Mouse (Mus musculus): ENCODE data around the gene Sox11. TPM values are rescaled to one million over a fixed set of nuclear protein-coding genes. Genes with fewer than 3 reads are reported as not detected.

Gene Sox11
- polyA plus RNA-seq, 1 experiment: 60.1 TPM

- Histone ChIP-seq H3K9ac (ENCODE audit: low read depth, poor library complexity, severe bottlenecking) (no peak overlapping the region), H3K4me3 (ENCODE audit: low read depth, low read length) (no peak overlapping the region), H3K27me3 (ENCODE audit: control insufficient read depth, insufficient read depth, low read length, poor library complexity, severe bottlenecking) (no peaks in the 10 kb centered on the region; the same call in none of the 2 replicates), H3K27ac (ENCODE audit: insufficient read depth, low read length) (no peak overlapping the region), H3K4me1 (ENCODE audit: control insufficient read depth, insufficient read depth, low read length) (no peaks in the 10 kb centered on the region), H3K36me3 (ENCODE audit: control insufficient read depth, insufficient read depth, low read length, poor library complexity, severe bottlenecking) (no peaks in the 10 kb centered on the region), H3K9me3 (replicated peaks; ENCODE audit: control insufficient read depth, insufficient read depth, low read length, poor library complexity, severe bottlenecking) (no peaks in the 10 kb centered on the region)
- TF ChIP-seq EP300 (IDR thresholded peaks at IDR 0.05; ENCODE audit: insufficient read depth, low read depth, low read length) (no peak), POLR2A (IDR thresholded peaks at IDR 0.05; ENCODE audit: insufficient read depth, low read length) (no peak), CTCF (IDR thresholded peaks at IDR 0.05; ENCODE audit: low read depth, low read length) (no peak)
These were observed 25.1 kb upstream of the Sox11 start for GRCm38 (mm10) chr12:27367476-27367875.

- H3K36me3 ChIP-seq (ENCODE audit: control insufficient read depth, insufficient read depth, low read length, poor library complexity, severe bottlenecking): no peaks in the 10 kb centered on the region
- no peaks in the 10 kb centered on the region; the same call in 1 of the 2 replicates for H3K27me3 ChIP-seq (ENCODE audit: control insufficient read depth, insufficient read depth, low read length, poor library complexity, severe bottlenecking)
- no peak overlapping the region for H3K4me3 ChIP-seq (ENCODE audit: low read depth, low read length)
- H3K4me1 ChIP-seq (ENCODE audit: control insufficient read depth, insufficient read depth, low read length): no peaks in the 10 kb centered on the region
- H3K27ac ChIP-seq (ENCODE audit: insufficient read depth, low read length): no peak overlapping the region
- no peak overlapping the region for H3K9ac ChIP-seq (ENCODE audit: low read depth, poor library complexity, severe bottlenecking)
- H3K9me3 ChIP-seq (replicated peaks; ENCODE audit: control insufficient read depth, insufficient read depth, low read length, poor library complexity, severe bottlenecking): no peaks in the 10 kb centered on the region
- TF ChIP-seq EP300 (IDR thresholded peaks at IDR 0.05; ENCODE audit: insufficient read depth, low read depth, low read length) (no peak), CTCF (IDR thresholded peaks at IDR 0.05; ENCODE audit: low read depth, low read length) (no peak), POLR2A (IDR thresholded peaks at IDR 0.05; ENCODE audit: insufficient read depth, low read length) (no peak)
These were observed 21.7 kb upstream of the Sox11 start for GRCm38 (mm10) chr12:27363840-27364640.

GRCm38 (mm10) chr12:27357076-27357637, 14.8 kb upstream of the Sox11 start:
- no peaks in the 10 kb centered on the region for H3K9me3 ChIP-seq (replicated peaks; ENCODE audit: control insufficient read depth, insufficient read depth, low read length, poor library complexity, severe bottlenecking)
- no peak overlapping the region for H3K27ac ChIP-seq (ENCODE audit: insufficient read depth, low read length)
- TF ChIP-seq POLR2A (IDR thresholded peaks at IDR 0.05; ENCODE audit: insufficient read depth, low read length) (no peak), EP300 (IDR thresholded peaks at IDR 0.05; ENCODE audit: insufficient read depth, low read depth, low read length) (no peak), CTCF (IDR thresholded peaks at IDR 0.05; ENCODE audit: low read depth, low read length) (no peak)
- no peaks in the 10 kb centered on the region for H3K36me3 ChIP-seq (ENCODE audit: control insufficient read depth, insufficient read depth, low read length, poor library complexity, severe bottlenecking)
- H3K4me1 ChIP-seq (ENCODE audit: control insufficient read depth, insufficient read depth, low read length): no peaks in the 10 kb centered on the region
- no peaks in the 10 kb centered on the region for H3K27me3 ChIP-seq (ENCODE audit: control insufficient read depth, insufficient read depth, low read length, poor library complexity, severe bottlenecking)
- no peak overlapping the region for H3K4me3 ChIP-seq (ENCODE audit: low read depth, low read length)
- no peak overlapping the region for H3K9ac ChIP-seq (ENCODE audit: low read depth, poor library complexity, severe bottlenecking)

GRCm38 (mm10) chr12:27356571-27356970, 14.2 kb upstream of the Sox11 start:
- Histone ChIP-seq H3K27ac (ENCODE audit: insufficient read depth, low read length) (no peak overlapping the region), H3K4me1 (ENCODE audit: control insufficient read depth, insufficient read depth, low read length) (no peaks in the 10 kb centered on the region), H3K27me3 (ENCODE audit: control insufficient read depth, insufficient read depth, low read length, poor library complexity, severe bottlenecking) (no peaks in the 10 kb centered on the region), H3K9ac (ENCODE audit: low read depth, poor library complexity, severe bottlenecking) (no peak overlapping the region), H3K36me3 (ENCODE audit: control insufficient read depth, insufficient read depth, low read length, poor library complexity, severe bottlenecking) (no peaks in the 10 kb centered on the region), H3K9me3 (replicated peaks; ENCODE audit: control insufficient read depth, insufficient read depth, low read length, poor library complexity, severe bottlenecking) (no peaks in the 10 kb centered on the region), H3K4me3 (ENCODE audit: low read depth, low read length) (no peak overlapping the region)
- TF ChIP-seq POLR2A (IDR thresholded peaks at IDR 0.05; ENCODE audit: insufficient read depth, low read length) (no peak), CTCF (IDR thresholded peaks at IDR 0.05; ENCODE audit: low read depth, low read length) (no peak), EP300 (IDR thresholded peaks at IDR 0.05; ENCODE audit: insufficient read depth, low read depth, low read length) (no peak)

- no peaks in the 10 kb centered on the region for H3K27me3 ChIP-seq (ENCODE audit: control insufficient read depth, insufficient read depth, low read length, poor library complexity, severe bottlenecking)
These were observed 1.4 kb upstream of the Sox11 start for GRCm38 (mm10) chr12:27343606-27344410.

More at GRCm38 (mm10) chr12:27343606-27344410, 1.4 kb upstream of the Sox11 start:
- Histone ChIP-seq H3K36me3 (ENCODE audit: control insufficient read depth, insufficient read depth, low read length, poor library complexity, severe bottlenecking) (no peaks in the 10 kb centered on the region), H3K4me3 (ENCODE audit: low read depth, low read length) (peak overlapping the region; percentile 67), H3K4me1 (ENCODE audit: control insufficient read depth, insufficient read depth, low read length) (peaks cover 2% of the 10 kb centered on the region), H3K9ac (ENCODE audit: low read depth, poor library complexity, severe bottlenecking) (peak overlapping the region; percentile 86), H3K9me3 (replicated peaks; ENCODE audit: control insufficient read depth, insufficient read depth, low read length, poor library complexity, severe bottlenecking) (no peaks in the 10 kb centered on the region), H3K27ac (ENCODE audit: insufficient read depth, low read length) (peak overlapping the region; percentile 65)
- no peak for TF ChIP-seq POLR2A (IDR thresholded peaks at IDR 0.05; ENCODE audit: insufficient read depth, low read length)

Measured in ES-Bruce4 (cell line).